Mouse (Mus musculus) hindbrain, embryonic 15.5 days (tissue): ENCODE measurements around the gene 4933425L06Rik. TPM values are rescaled to one million over a fixed set of nuclear protein-coding genes. Genes with fewer than 3 reads are reported as not detected.

Source experiments
- ATAC-seq: fragments of 200-750 bp; cut with Nextera tagmentation; 2 replicates; pipeline ENCODE4 v1.8.0; 2017; ENCODE audit warnings: low read depth, moderate number of reproducible peaks, moderate TSS enrichment; ENCODE audit not compliant: low FRiP score
- H3K27ac ChIP-seq: fragments of 300-500 bp; sonication (generic); replicated peaks from 2 replicates; pipeline ENCODE4 v1.5.1; 2015; ENCODE audit warnings: mild to moderate bottlenecking, inconsistent platforms
- H3K27me3 ChIP-seq: fragments of 300-500 bp; sonication (generic); 2 replicates; pipeline ENCODE4 v1.6.1; 2015; ENCODE audit warnings: control low read depth, inconsistent platforms
- H3K36me3 ChIP-seq: fragments of 300-500 bp; sonication (generic); 2 replicates; pipeline ENCODE4 v1.6.1; 2015; ENCODE audit warnings: control low read depth, inconsistent platforms
- H3K4me1 ChIP-seq: fragments of 300-500 bp; sonication (generic); replicated peaks from 2 replicates; pipeline ENCODE4 v1.6.1; 2015; ENCODE audit warnings: control low read depth, inconsistent platforms
- H3K4me2 ChIP-seq: fragments of 300-500 bp; sonication (generic); 2 replicates; pipeline ENCODE4 v1.6.1; 2015; ENCODE audit warnings: moderate library complexity, mild to moderate bottlenecking, inconsistent platforms
- H3K4me3 ChIP-seq: fragments of 300-500 bp; sonication (generic); 2 replicates; pipeline ENCODE4 v1.5.1; 2015; ENCODE audit warnings: mild to moderate bottlenecking, inconsistent platforms
- H3K9ac ChIP-seq: fragments of 300-500 bp; sonication (generic); 2 replicates; pipeline ENCODE4 v1.6.1; 2015; ENCODE audit warnings: inconsistent platforms
- H3K9me3 ChIP-seq: fragments of 300-500 bp; sonication (generic); 2 replicates; pipeline ENCODE4 v1.6.1; 2016; ENCODE audit warnings: control low read depth, inconsistent platforms
- WGBS: fragments of 180-500 bp; shearing (Covaris S2); methylation state at CpG from one replicate; pipeline ENCODE4 v1.1.7; 2015; 5-methylcytosine and 5-hydroxymethylcytosine counted together
- polyA plus RNA-seq: library from polyadenylated mRNA; unstranded; fragments of >200 nt; fragmentation: Nextera tagmentation; extraction: Ambion mirVana; gene quantifications from 2 replicates; pipeline ENCODE4 v1.2.1, GENCODE M21; 2015

The 4933425L06Rik gene
- polyA plus RNA-seq, result not detected in 2 replicates

DNA sequence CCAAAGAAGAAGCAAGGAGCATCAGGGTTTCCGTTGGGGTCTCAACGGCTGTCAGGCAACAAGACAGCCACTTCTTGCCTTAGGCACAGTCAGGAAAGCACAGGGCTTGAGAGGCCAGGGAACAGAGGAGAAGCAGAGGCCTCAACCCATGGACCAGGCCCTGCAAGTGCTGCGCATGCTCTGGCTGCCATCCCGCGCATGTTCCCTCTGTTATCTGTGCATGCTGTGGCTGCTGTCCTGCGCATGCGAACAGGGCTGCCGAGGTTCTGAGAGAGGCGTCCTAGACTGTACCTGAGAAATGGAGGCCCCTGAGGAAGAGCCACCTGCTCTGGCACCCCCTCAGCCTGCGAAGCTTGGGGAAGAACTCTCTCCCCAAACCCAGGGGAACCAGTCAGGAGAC, at the start of gene 4933425L06Rik:
Gene 4933425L06Rik (plus strand): TSS at position 261 of the 400 bp plus-strand sequence.
- Histone ChIP-seq H3K4me3 (no peak within 1 kb of the TSS), H3K27ac (no peak within 1 kb of the TSS), H3K4me1 (no peaks in the 10 kb centered on the region), H3K9me3 (no peaks in the 10 kb centered on the region), H3K4me2 (no peak within 1 kb of the TSS), H3K36me3 (no peaks in the 10 kb centered on the region), H3K27me3 (no peaks in the 10 kb centered on the region), H3K9ac (no peak within 1 kb of the TSS)
- no peak for ATAC-seq
- WGBS, result 96% methylated on average over 10 of the region's 10 CpGs

DNA sequence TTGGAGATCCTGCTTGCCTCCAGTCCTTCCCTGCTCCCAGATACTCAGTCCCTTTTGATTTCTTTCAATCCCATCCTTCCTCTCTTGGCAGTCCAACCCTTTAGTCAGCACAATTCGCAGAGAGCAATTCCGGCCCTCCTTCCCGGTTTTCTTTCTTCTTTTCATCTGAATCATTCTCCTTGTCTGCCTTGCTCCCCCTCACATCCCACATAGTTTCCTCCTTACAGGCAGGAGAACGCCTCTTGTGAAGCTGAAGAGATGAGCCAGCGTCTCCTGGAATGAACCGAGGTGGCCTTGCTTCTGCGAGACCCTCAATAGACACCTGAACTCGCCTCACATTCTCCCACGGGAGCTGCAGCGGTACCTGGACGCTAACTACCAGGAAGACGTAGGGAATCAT, 44.1 kb upstream of the 4933425L06Rik start:
- H3K9ac ChIP-seq, result no peak overlapping the region
- H3K4me1 ChIP-seq, result no peaks in the 10 kb centered on the region
- no peak for ATAC-seq
- WGBS, result 85% methylated on average over 12 of the region's 12 CpGs
- no peaks in the 10 kb centered on the region for H3K36me3 ChIP-seq
- no peak overlapping the region for H3K27ac ChIP-seq
- H3K4me2 ChIP-seq, result no peak overlapping the region
- H3K27me3 ChIP-seq, result no peaks in the 10 kb centered on the region
- H3K4me3 ChIP-seq, result no peak overlapping the region
- H3K9me3 ChIP-seq, result no peaks in the 10 kb centered on the region

DNA sequence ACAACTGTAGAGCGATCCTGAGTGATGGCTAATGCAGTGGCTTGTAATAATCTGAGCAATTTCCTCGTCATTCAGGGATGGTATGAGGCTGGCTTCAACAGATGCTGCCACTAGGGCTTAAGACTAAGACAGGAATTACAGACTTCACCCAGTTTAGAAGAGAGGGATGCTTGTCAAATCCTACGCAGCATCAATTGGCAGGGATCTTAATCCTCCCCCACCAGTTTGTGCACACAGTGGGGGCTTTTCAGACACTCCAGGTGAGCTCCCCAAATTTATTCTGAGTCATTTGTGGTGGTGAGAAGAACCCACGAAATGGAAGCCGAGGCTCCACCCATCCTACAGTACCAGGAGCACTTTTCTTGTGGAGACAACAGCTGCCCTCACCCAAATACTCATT, 43.6 kb upstream of the 4933425L06Rik start:
- no peaks in the 10 kb centered on the region for H3K27me3 ChIP-seq
- no peak overlapping the region for H3K4me3 ChIP-seq
- no peaks in the 10 kb centered on the region for H3K4me1 ChIP-seq
- H3K9me3 ChIP-seq, result no peaks in the 10 kb centered on the region
- ATAC-seq, result no peak
- H3K36me3 ChIP-seq, result no peaks in the 10 kb centered on the region
- H3K9ac ChIP-seq, result no peak overlapping the region
- no peak overlapping the region for H3K27ac ChIP-seq
- 81% methylated on average over 5 of the region's 5 CpGs for WGBS
- H3K4me2 ChIP-seq, result no peak overlapping the region

DNA sequence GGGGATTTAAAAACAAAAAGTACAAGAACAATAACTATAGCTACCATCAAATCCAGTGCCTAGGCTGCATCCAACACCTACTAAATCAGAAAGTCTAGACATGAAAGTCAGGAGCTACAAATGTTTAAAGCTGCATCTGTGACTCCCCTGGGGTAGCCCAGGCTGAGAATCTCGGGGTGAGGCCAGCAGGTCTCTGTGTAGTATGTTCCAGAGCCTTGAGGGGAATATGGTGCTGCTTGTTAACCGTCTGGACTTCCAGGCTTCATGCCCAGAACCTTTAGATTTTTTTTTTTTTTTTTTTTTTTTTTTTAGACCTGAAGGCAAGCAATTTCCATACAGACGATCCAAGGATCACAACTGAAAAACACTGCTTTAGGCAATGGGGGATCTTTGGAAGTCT, 38.0 kb upstream of the 4933425L06Rik start:
- H3K4me1 ChIP-seq, result no peaks in the 10 kb centered on the region
- 42% methylated on average over 3 of the region's 3 CpGs for WGBS

DNA sequence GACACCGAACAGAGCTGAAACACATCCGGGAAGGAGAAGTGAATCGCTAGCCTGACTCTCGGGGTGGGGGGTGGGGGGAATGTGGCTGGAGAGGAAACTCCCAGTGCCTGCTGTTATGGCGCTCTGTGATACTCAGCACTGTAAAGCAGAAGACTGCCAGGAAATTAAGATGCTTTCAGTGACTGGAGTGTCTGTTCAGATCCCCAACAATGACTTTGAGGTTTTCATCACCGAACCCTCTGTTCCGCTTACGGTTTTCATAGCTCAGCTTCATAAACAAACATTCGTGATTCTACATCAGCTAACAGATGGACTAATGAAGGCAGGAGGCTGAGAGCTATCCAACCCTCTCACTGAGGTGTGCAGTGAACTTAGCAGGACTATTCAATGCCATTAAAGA, 34.5 kb upstream of the 4933425L06Rik start:
- no peak overlapping the region for H3K4me3 ChIP-seq
- H3K27ac ChIP-seq, result no peak overlapping the region
- no peaks in the 10 kb centered on the region for H3K9me3 ChIP-seq
- 63% methylated on average over 9 of the region's 9 CpGs for WGBS
- H3K27me3 ChIP-seq, result no peaks in the 10 kb centered on the region
- no peak overlapping the region for H3K9ac ChIP-seq
- ATAC-seq, result no peak
- no peak overlapping the region for H3K4me2 ChIP-seq
- no peaks in the 10 kb centered on the region for H3K36me3 ChIP-seq
- H3K4me1 ChIP-seq, result peaks cover 13% of the 10 kb centered on the region; the same call in 1 of the 2 replicates

More for the DNA sequence above, 38.0 kb upstream of the 4933425L06Rik start:
- H3K27ac ChIP-seq, result no peak overlapping the region
- H3K9me3 ChIP-seq, result no peaks in the 10 kb centered on the region
- H3K9ac ChIP-seq, result no peak overlapping the region
- H3K4me3 ChIP-seq, result no peak overlapping the region
- H3K36me3 ChIP-seq, result no peaks in the 10 kb centered on the region
- ATAC-seq, result no peak
- no peaks in the 10 kb centered on the region for H3K27me3 ChIP-seq
- no peak overlapping the region for H3K4me2 ChIP-seq

DNA sequence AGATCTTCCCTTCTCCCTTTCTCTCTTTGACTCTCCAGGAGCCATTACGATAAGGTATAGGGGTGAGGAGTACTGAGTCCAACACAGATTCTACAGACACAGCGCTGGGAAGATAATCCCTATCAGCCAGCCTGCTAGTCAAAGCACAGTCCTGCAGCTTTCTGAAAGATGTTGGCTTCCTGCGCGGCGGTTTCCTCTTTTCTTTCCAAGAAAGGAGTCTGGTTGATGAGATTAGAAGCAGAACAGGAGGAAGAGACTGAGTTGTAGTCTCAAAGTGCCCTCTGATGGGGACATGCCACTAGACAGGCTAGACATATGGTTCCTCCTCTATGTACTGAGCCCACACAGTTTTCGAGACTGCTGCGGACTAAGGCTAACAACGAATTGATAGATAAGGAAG, 33.3 kb upstream of the 4933425L06Rik start:
- Histone ChIP-seq H3K27ac (no peak overlapping the region), H3K9me3 (no peaks in the 10 kb centered on the region), H3K4me1 (peaks cover 25% of the 10 kb centered on the region), H3K4me3 (no peak overlapping the region), H3K4me2 (no peak overlapping the region), H3K9ac (no peak overlapping the region), H3K36me3 (no peaks in the 10 kb centered on the region), H3K27me3 (no peaks in the 10 kb centered on the region)
- WGBS, result 91% methylated on average over 8 of the region's 8 CpGs
- ATAC-seq, result no peak

DNA sequence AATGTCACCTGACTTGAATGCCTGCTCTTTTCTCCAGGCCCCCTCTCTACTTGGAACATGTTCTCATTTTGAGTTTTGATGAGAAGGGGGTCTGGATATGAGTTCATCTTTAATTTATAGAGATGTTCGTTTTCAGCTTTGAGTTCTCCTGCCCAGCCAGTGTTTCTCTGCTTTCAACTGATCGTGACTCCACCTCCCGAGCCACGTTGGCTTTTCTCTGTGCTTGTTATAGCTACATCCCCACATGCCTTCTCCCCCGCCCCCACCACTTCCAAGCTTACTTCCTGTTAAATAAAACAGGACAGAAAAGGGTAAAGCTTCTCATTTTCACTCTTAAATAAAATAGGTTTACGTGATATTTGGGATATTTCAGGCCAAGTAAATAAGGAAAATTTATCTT, 30.5 kb upstream of the 4933425L06Rik start:
- peak overlapping the region; percentile 38 for H3K4me2 ChIP-seq
- H3K9ac ChIP-seq, result no peak overlapping the region
- H3K27ac ChIP-seq, result no peak overlapping the region
- no peaks in the 10 kb centered on the region for H3K9me3 ChIP-seq
- H3K36me3 ChIP-seq, result no peaks in the 10 kb centered on the region
- 47% methylated on average over 6 of the region's 6 CpGs for WGBS
- no peaks in the 10 kb centered on the region for H3K27me3 ChIP-seq
- no peak overlapping the region for H3K4me3 ChIP-seq
- peaks cover 36% of the 10 kb centered on the region for H3K4me1 ChIP-seq
- no peak for ATAC-seq

DNA sequence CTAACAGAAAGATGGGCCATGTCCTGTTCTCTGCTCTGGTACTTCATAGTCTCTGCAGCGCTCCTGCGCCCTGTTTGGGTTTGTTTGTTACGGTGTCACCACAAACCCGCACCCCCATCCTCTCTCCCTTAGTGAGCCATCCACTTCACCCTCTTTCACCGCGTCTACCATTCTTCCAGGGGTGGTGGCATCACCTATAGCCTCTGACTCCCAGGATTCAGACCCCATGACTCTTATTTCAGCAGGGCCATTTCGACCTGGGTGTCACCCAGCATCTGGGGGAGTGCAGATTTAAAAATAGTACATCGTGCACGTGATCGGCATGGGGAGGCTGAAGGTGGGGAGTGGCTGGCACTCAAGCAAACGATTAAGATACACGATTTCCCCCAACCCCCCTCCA, 28.3 kb upstream of the 4933425L06Rik start:
- peak overlapping the region; percentile 74 for H3K9ac ChIP-seq
- 0 out of 2 replicates have a peak, but pooled peaks cover 3% of the 10 kb centered on the region for H3K27me3 ChIP-seq
- peak overlapping the region; percentile 94 for H3K27ac ChIP-seq
- peak overlapping the region; percentile 83 for H3K4me2 ChIP-seq
- H3K36me3 ChIP-seq, result no peaks in the 10 kb centered on the region
- H3K9me3 ChIP-seq, result no peaks in the 10 kb centered on the region
- under 1% methylated on average over 12 of the region's 12 CpGs for WGBS
- ATAC-seq, result peak; percentile 20
- peak overlapping the region; percentile 81 for H3K4me3 ChIP-seq
- peaks cover 36% of the 10 kb centered on the region for H3K4me1 ChIP-seq

DNA sequence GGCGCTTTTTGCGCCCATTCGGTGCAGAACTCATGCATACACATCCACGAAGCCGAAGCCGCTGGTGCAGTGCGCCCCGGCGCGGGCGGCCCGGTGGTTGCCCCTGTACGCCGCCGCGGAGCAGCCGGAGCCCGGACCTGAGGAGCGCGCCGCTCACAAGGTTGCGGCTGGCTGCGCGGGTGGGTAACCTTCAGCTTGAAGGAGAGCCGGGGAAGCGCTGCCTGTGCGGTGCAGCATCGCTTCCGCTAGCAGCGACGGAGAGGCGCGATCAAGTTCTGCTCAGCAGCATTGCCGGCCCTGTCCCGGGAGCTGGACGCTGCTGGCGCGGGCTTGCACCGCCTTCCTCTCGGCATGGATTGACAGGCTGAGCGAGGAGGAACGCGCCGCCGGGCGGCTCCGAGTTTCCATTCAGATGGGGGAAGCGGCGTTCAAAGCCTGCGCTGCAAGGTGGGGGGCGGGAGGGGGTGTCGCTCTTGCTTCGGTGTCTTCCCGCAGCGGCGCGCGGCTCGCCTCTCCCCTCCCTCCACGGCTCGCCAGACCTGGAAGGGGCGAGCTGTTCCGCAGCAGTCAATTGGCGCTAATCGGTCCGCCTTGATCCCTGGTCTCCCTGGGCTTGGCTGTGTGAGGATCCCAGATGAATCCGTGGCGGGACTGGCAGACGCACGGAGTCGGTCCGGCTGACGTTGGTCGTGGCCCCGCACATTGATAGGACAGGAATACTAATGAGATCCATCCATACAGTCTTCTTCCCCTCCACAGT, 27.6 kb upstream of the 4933425L06Rik start, which contains the start of gene Rgs7bp:
Gene Rgs7bp (minus strand): TSS at position 750 of the 760 bp plus-strand sequence.
- Histone ChIP-seq H3K4me2 (peak within 1 kb of the TSS; percentile 83), H3K9me3 (no peaks in the 10 kb centered on the region), H3K36me3 (no peaks in the 10 kb centered on the region), H3K4me3 (peak within 1 kb of the TSS; percentile 81), H3K27ac (peak within 1 kb of the TSS; percentile 94), H3K9ac (peak within 1 kb of the TSS; percentile 74), H3K4me1 (peaks cover 36% of the 10 kb centered on the region), H3K27me3 (0 out of 2 replicates have a peak, but pooled peaks cover 3% of the 10 kb centered on the region)
- WGBS, result under 1% methylated on average over 66 of the region's 75 CpGs
- ATAC-seq, result peak; percentile 91

DNA sequence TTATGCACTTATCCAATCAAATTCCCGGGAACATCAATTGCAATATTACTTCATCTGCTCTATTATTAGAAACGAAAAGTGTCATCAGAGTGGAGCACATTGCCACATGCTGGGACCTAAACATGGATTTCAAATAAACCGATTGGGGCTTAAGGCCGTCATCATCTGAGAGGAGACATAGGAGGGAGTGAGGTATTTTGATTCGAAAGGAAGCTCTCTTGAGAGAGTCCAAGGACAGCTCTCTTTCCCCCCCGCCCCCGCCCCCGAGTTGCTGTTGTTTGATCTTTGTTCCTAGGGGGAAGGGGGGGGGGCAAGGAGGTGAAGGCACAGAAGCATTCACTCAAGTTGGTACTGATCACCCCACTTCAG, 27.0 kb upstream of the 4933425L06Rik start:
- 0% methylated on average over 8 of the region's 8 CpGs for WGBS
- no peaks in the 10 kb centered on the region for H3K9me3 ChIP-seq
- H3K4me2 ChIP-seq, result peak overlapping the region; percentile 83
- H3K4me1 ChIP-seq, result peaks cover 36% of the 10 kb centered on the region
- peak; percentile 57 for ATAC-seq
- peak overlapping the region; percentile 94 for H3K27ac ChIP-seq
- 0 out of 2 replicates have a peak, but pooled peaks cover 3% of the 10 kb centered on the region for H3K27me3 ChIP-seq
- peak overlapping the region; percentile 74 for H3K9ac ChIP-seq
- H3K4me3 ChIP-seq, result peak overlapping the region; percentile 81
- H3K36me3 ChIP-seq, result no peaks in the 10 kb centered on the region

DNA sequence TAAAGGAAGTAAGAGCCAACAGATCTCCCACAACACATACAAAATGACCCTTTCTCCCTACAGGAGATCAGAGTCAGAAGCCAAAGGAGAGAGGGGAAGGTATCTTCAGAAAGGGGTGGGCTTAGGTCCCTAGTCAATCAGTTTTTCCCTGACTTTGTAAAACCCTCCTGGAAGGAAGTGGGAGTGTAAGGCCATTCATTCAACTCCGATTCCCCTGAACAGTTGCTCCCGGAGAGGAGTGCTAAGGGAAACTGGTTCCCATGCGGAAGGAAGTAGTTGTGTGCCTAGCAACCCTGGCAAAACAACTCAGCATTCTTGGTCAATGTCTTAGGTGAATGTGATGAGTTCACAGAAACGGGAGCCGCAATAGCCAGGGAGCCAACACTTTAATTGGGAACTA, 26.5 kb upstream of the 4933425L06Rik start:
- peaks cover 36% of the 10 kb centered on the region for H3K4me1 ChIP-seq
- no peaks in the 10 kb centered on the region for H3K9me3 ChIP-seq
- H3K27ac ChIP-seq, result peak overlapping the region; percentile 94
- H3K9ac ChIP-seq, result peak overlapping the region; percentile 74; the same call in 1 of the 2 replicates
- no peak for ATAC-seq
- 0 out of 2 replicates have a peak, but pooled peaks cover 3% of the 10 kb centered on the region for H3K27me3 ChIP-seq
- 14% methylated on average over 5 of the region's 5 CpGs for WGBS
- no peaks in the 10 kb centered on the region for H3K36me3 ChIP-seq
- peak overlapping the region; percentile 81 for H3K4me3 ChIP-seq
- H3K4me2 ChIP-seq, result peak overlapping the region; percentile 83

DNA sequence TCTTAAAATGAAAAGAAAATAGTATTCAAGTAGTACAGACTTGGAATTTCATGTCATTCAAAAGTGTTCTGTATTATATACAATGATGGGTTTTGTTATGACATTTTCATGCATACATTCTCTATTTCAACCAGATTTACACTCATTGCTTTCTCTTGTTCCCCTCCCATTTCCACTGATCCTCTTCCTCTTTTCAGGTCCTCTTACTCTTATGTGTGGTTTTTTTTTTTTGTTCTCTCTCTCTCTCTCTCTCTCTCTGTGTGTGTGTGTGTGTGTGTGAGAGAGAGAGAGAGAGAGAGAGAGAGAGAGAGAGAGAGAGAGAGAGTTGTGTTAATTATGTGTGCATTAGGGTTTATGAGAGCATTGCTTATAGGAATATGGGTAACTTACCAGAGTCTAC, 15.8 kb upstream of the 4933425L06Rik start:
- ATAC-seq, result no peak
- no peaks in the 10 kb centered on the region for H3K4me1 ChIP-seq

More for the DNA sequence above, 15.8 kb upstream of the 4933425L06Rik start:
- Histone ChIP-seq H3K9me3 (no peaks in the 10 kb centered on the region), H3K27ac (no peak overlapping the region), H3K27me3 (no peaks in the 10 kb centered on the region), H3K4me2 (no peak overlapping the region), H3K4me3 (no peak overlapping the region), H3K9ac (no peak overlapping the region), H3K36me3 (no peaks in the 10 kb centered on the region)
